Mouse (Mus musculus) cerebellum, adult 2 months (tissue): Measurements from ENCODE around the gene Gpr19. TPM values are rescaled to one million over a fixed set of nuclear protein-coding genes. Genes with fewer than 3 reads are reported as not detected.

ENCODE experiments used
- DNase-seq, 2 experiments: peaks; one replicate each; pipeline ENCODE4 v3.0.0; 2021
- H3K27ac ChIP-seq: fragments of 200-500 bp; 2 replicates; pipeline ENCODE4 v1.5.1; 2012; ENCODE audit warnings: low read length, control low read depth, inconsistent platforms; ENCODE audit not compliant: insufficient read depth
- H3K27me3 ChIP-seq: fragments of 200-500 bp; 2 replicates; pipeline ENCODE4 v1.6.1; 2012; ENCODE audit warnings: inconsistent platforms, mild to moderate bottlenecking, low read length, moderate library complexity; ENCODE audit not compliant: control insufficient read depth, insufficient read depth
- H3K4me1 ChIP-seq: fragments of 200-500 bp; 2 replicates; pipeline ENCODE4 v1.6.1; 2011; ENCODE audit warnings: low read length; ENCODE audit not compliant: control insufficient read depth, insufficient read depth
- H3K4me3 ChIP-seq: fragments of 200-500 bp; replicated peaks from 2 replicates; pipeline ENCODE3; 2011; ENCODE audit warnings: mild to moderate bottlenecking, low read depth, low read length, control low read depth; ENCODE audit not compliant: insufficient read depth
- CTCF ChIP-seq: fragments of 200-500 bp; IDR thresholded peaks from 2 replicates; pipeline ENCODE4 v1.5.1; 2011; ENCODE audit warnings: low read depth, mild to moderate bottlenecking, control low read depth, low read length, moderate library complexity, borderline replicate concordance; ENCODE audit not compliant: insufficient read depth
- POLR2A ChIP-seq: fragments of 200-500 bp; IDR thresholded peaks from 2 replicates; pipeline ENCODE4 v1.6.1; 2011; ENCODE audit warnings: low read length, control low read depth, borderline replicate concordance; ENCODE audit not compliant: insufficient read depth
- WGBS: fragments of 180-500 bp; shearing (Covaris S2); methylation state at CpG from one replicate; pipeline ENCODE4 v1.1.7; 2018; 5-methylcytosine and 5-hydroxymethylcytosine counted together
- polyA plus RNA-seq: library from polyadenylated mRNA; depleted of rRNA; stranded (reverse); fragments of >200 nt; gene quantifications from 2 replicates; pipeline ENCODE4 v1.2.3, GENCODE M21; 2012

Gpr19 gene
- polyA plus RNA-seq, 1 experiment: 30.5 TPM

GRCm38 (mm10) chr6:134926803-134927594, 28.6 kb upstream of the Gpr19 start:
- no peaks in the 10 kb centered on the region for H3K4me1 ChIP-seq
- peak overlapping the region; percentile 64 for H3K4me3 ChIP-seq
- peak; percentile 52 to 70 for DNase-seq
- TF ChIP-seq CTCF: no peak
- no peak for TF ChIP-seq POLR2A
- no peaks in the 10 kb centered on the region for H3K27me3 ChIP-seq
- under 1% methylated on average over 63 of the region's 63 CpGs for WGBS
- H3K27ac ChIP-seq: peak overlapping the region; percentile 58

- 35% methylated on average over 3 of the region's 3 CpGs for WGBS
- DNase-seq: no peak
- no peaks in the 10 kb centered on the region for H3K27me3 ChIP-seq
- H3K27ac ChIP-seq: no peak overlapping the region
- peak overlapping the region; percentile 64 for H3K4me3 ChIP-seq
- no peak for TF ChIP-seq CTCF
- no peaks in the 10 kb centered on the region for H3K4me1 ChIP-seq
These were observed 27.9 kb upstream of the Gpr19 start for GRCm38 (mm10) chr6:134926338-134926705.

GRCm38 (mm10) chr6:134925673-134926337, 27.4 kb upstream of the Gpr19 start:
- TF ChIP-seq CTCF: no peak
- no peak for TF ChIP-seq POLR2A
- Histone ChIP-seq H3K4me3 (no peak overlapping the region), H3K4me1 (no peaks in the 10 kb centered on the region), H3K27me3 (no peaks in the 10 kb centered on the region), H3K27ac (no peak overlapping the region)
- WGBS: 49% methylated on average over 4 of the region's 4 CpGs
- DNase-seq: no peak

GRCm38 (mm10) chr6:134924262-134924661, 25.9 kb upstream of the Gpr19 start:
- no peak for DNase-seq
- WGBS: 36% methylated on average over 3 of the region's 3 CpGs
- H3K27ac ChIP-seq: no peak overlapping the region
- no peaks in the 10 kb centered on the region for H3K4me1 ChIP-seq
- no peaks in the 10 kb centered on the region for H3K27me3 ChIP-seq
- H3K4me3 ChIP-seq: no peak overlapping the region
- no peak for TF ChIP-seq POLR2A
- TF ChIP-seq CTCF: no peak

- no peaks in the 10 kb centered on the region for H3K4me1 ChIP-seq
- 31% methylated on average over 4 of the region's 4 CpGs for WGBS
These were observed 25.3 kb upstream of the Gpr19 start for GRCm38 (mm10) chr6:134923670-134924069.

GRCm38 (mm10) chr6:134922511-134923195, 24.3 kb upstream of the Gpr19 start:
- TF ChIP-seq POLR2A (no peak), CTCF (no peak)
- H3K4me3 ChIP-seq: peak overlapping the region; percentile 76
- no peak overlapping the region for H3K27ac ChIP-seq
- no peaks in the 10 kb centered on the region for H3K27me3 ChIP-seq
- no peaks in the 10 kb centered on the region for H3K4me1 ChIP-seq
- 13% methylated on average over 9 of the region's 9 CpGs for WGBS
- no peak for DNase-seq

More at GRCm38 (mm10) chr6:134923670-134924069, 25.3 kb upstream of the Gpr19 start:
- DNase-seq: no peak
- Histone ChIP-seq H3K27ac (no peak overlapping the region), H3K27me3 (no peaks in the 10 kb centered on the region), H3K4me3 (no peak overlapping the region)
- TF ChIP-seq CTCF: no peak
- TF ChIP-seq POLR2A: no peak

GRCm38 (mm10) chr6:134921695-134922510, 23.5 kb upstream of the Gpr19 start:
- H3K4me1 ChIP-seq: no peaks in the 10 kb centered on the region
- no peak overlapping the region for H3K27ac ChIP-seq
- WGBS: under 1% methylated on average over 20 of the region's 20 CpGs
- H3K27me3 ChIP-seq: no peaks in the 10 kb centered on the region
- DNase-seq: peak; percentile 39 to 43
- peak overlapping the region; percentile 76 for H3K4me3 ChIP-seq
- no peak for TF ChIP-seq CTCF
- no peak for TF ChIP-seq POLR2A
